Mouse (Mus musculus): Measurements from ENCODE around the gene Ripor2.
A peak's percentile ranks its signal among the peaks of the same experiment; 100 is the strongest.

The Ripor2 gene

GRCm38 (mm10) chr13:24581833-24582232 lies at the start of gene Ripor2:
Gene Ripor2, plus strand, starts transcription at chr13:24582189.
- no peak for DNase-seq (ENCODE audit: low spot score)

- DNase-seq (ENCODE audit: low spot score) = no peak
Observed at GRCm38 (mm10) chr13:24536531-24537167, 45.3 kb upstream of the Ripor2 start.

GRCm38 (mm10) chr13:24538012-24538411 lies 44.0 kb upstream of the Ripor2 start:
- DNase-seq (ENCODE audit: low spot score) = no peak

GRCm38 (mm10) chr13:24538941-24539340 lies 43.0 kb upstream of the Ripor2 start:
- DNase-seq (ENCODE audit: low spot score) = no peak

GRCm38 (mm10) chr13:24545677-24546076 lies 36.3 kb upstream of the Ripor2 start:
- DNase-seq (ENCODE audit: low spot score) = no peak

- no peak for DNase-seq (ENCODE audit: low spot score)
Observed at GRCm38 (mm10) chr13:24546801-24547459, 35.1 kb upstream of the Ripor2 start.

GRCm38 (mm10) chr13:24548911-24549310 lies 33.1 kb upstream of the Ripor2 start:
- no peak for DNase-seq (ENCODE audit: low spot score)

GRCm38 (mm10) chr13:24551100-24551931 lies 30.7 kb upstream of the Ripor2 start:
- no peak for DNase-seq (ENCODE audit: low spot score)

GRCm38 (mm10) chr13:24552039-24552438 lies 29.9 kb upstream of the Ripor2 start:
- no peak for DNase-seq (ENCODE audit: low spot score)

GRCm38 (mm10) chr13:24561391-24561790 lies 20.6 kb upstream of the Ripor2 start:
- no peak for DNase-seq (ENCODE audit: low spot score)

GRCm38 (mm10) chr13:24564706-24565105 lies 17.3 kb upstream of the Ripor2 start:
- DNase-seq (ENCODE audit: low spot score) = no peak

GRCm38 (mm10) chr13:24565230-24565949 lies 16.6 kb upstream of the Ripor2 start:
- peak; percentile 13 for DNase-seq (ENCODE audit: low spot score)

GRCm38 (mm10) chr13:24565950-24566320 lies 16.1 kb upstream of the Ripor2 start:
- no peak for DNase-seq (ENCODE audit: low spot score)

- no peak for DNase-seq (ENCODE audit: low spot score)
Observed at GRCm38 (mm10) chr13:24567176-24567811, 14.7 kb upstream of the Ripor2 start.

GRCm38 (mm10) chr13:24569066-24569465 lies 12.9 kb upstream of the Ripor2 start:
- DNase-seq (ENCODE audit: low spot score) = no peak

GRCm38 (mm10) chr13:24570716-24571115 lies 11.3 kb upstream of the Ripor2 start:
- DNase-seq (ENCODE audit: low spot score) = no peak

GRCm38 (mm10) chr13:24571906-24572305 lies 10.1 kb upstream of the Ripor2 start:
- no peak for DNase-seq (ENCODE audit: low spot score)

GRCm38 (mm10) chr13:24575126-24575525 lies 6.9 kb upstream of the Ripor2 start:
- DNase-seq (ENCODE audit: low spot score) = no peak

GRCm38 (mm10) chr13:24576338-24577119 lies 5.5 kb upstream of the Ripor2 start:
- peak; percentile 20 for DNase-seq (ENCODE audit: low spot score)

- no peak for DNase-seq (ENCODE audit: low spot score)
Observed at GRCm38 (mm10) chr13:24578317-24578716, 3.7 kb upstream of the Ripor2 start.

- DNase-seq (ENCODE audit: low spot score) = no peak
Observed at GRCm38 (mm10) chr13:24580759-24581158, 1.2 kb upstream of the Ripor2 start.
